Mouse (Mus musculus): ENCODE data around the gene Gng10.

DNA sequence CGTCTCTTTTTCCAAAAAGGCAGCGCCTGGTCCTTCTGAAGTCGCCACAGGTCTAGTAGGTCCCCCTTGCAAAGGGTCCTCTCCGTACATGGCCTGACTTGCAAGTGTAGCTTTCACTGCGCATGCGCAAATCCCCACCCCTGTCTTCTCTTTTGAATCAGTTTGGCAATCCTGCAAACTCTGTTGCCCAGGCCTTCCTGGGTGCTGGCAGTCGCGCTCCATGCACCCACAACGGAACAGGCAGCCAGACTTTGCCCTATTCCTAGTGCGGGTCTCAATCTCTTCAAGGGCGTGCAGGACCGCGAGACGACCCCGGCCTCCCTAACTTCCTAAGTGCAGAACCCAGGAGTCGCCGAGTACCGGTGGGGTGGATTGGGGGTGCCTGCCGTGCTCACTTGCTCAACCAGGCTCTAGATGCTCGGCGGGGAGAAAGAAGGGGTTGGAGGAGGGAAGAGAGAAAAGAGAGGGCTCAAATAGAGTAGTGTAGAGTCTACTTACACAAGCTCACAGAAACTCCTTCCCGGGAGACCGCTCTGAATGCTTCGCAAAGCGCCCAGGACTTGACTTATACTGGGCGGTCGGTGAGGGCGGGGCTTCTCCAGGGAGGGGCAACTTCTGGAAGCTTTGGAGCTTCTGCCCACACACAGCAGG is 48.2 kb upstream of the Gng10 start, which contains the start of gene Ptgr1:
- TF ChIP-seq GATA1 (IDR thresholded peaks at IDR 0.05; ENCODE audit: low read length) (no peak), TAL1 (IDR thresholded peaks at IDR 0.05; ENCODE audit: low read length) (no peak)

Data from erythroblast, embryonic 14.5 days (primary cell).